ENCODE assay signal across 9 mouse cellular contexts in genomic region chr4:140835682-140836081, GRCm38 (mm10). TPM values are rescaled to one million over a fixed set of nuclear protein-coding genes. Genes with fewer than 3 reads are reported as not detected.
A peak's percentile ranks its signal among the peaks of the same experiment; 100 is the strongest.
DNase-seq lines count a peak whose midpoint lies in the region; ATAC-seq lines count a peak whose summit lies in the region.
"Had no signal": no experiment of that assay in that cellular context is flagged by ENCODE, and none has a peak within 500 bp of the region (broad histone marks: within the 10 kb centered on the region; RNA-seq: fewer than 3 reads in every experiment).

No protein-coding gene starts in this region.

- peak; percentile 70 to 77 for DNase-seq in spleen, postnatal 4 days (ENCODE audit: low spot score in 2 of 2)
- no peak for DNase-seq in spleen, postnatal 36 days (ENCODE audit: low spot score in 2 of 2)
- peak; percentile 67 for DNase-seq in embryo, embryonic 9.5 days (ENCODE audit: extremely low spot score)
- peak; percentile 43 for DNase-seq in lung, postnatal 36 days
- no peak for DNase-seq in cerebellum, postnatal 36 days
- DNase-seq in right cerebral cortex, adult 18-20 months = no peak
- no peak for DNase-seq in left cerebral cortex, postnatal 14 days (ENCODE audit: low spot score in 2 of 2)

- no peak overlapping the region for H3K9ac ChIP-seq in intestine, embryonic 16.5 days (ENCODE audit: low read depth, low read length)

- 6% methylated on average over 10 of the region's 10 CpGs for WGBS in intestine, embryonic 16.5 days

- intact Hi-C loops in left cerebral cortex, postnatal 14 days (cut with DNase I) = no loop called here

- no peak overlapping the region for H3K27ac ChIP-seq in intestine, embryonic 16.5 days (ENCODE audit: low read length)

- peak; percentile 70 for ATAC-seq in intestine, embryonic 16.5 days

- H3K9me3 ChIP-seq in intestine, embryonic 16.5 days (ENCODE audit: control insufficient read depth, low read length) = no peaks in the 10 kb centered on the region

- no peak overlapping the region; the same call in 1 of the 2 replicates for H3K4me2 ChIP-seq in intestine, embryonic 16.5 days (ENCODE audit: low read depth, low read length)

- H3K4me3 ChIP-seq in intestine, embryonic 16.5 days (ENCODE audit: low read length) = no peak overlapping the region

- no peaks in the 10 kb centered on the region for H3K36me3 ChIP-seq in intestine, embryonic 16.5 days (ENCODE audit: control insufficient read depth, insufficient read depth, low read length)

- peaks cover 9% of the 10 kb centered on the region; the same call in 1 of the 2 replicates for H3K4me1 ChIP-seq in intestine, embryonic 16.5 days (ENCODE audit: control insufficient read depth, insufficient read depth, low read length)

- 0 out of 2 replicates have a peak, but pooled peaks cover 2% of the 10 kb centered on the region for H3K27me3 ChIP-seq in intestine, embryonic 16.5 days (replicated peaks; ENCODE audit: control insufficient read depth, insufficient read depth, low read length)

RNA-seq across cellular contexts. Expression of gene Padi1, which starts 9.9 kb away (rescaled TPM):
- 0.28 and 0.43 TPM in 2 replicates for polyA plus RNA-seq in intestine, embryonic 16.5 days (2015; fragmentation: Nextera tagmentation; extraction: Ambion mirVana)
- not detected for total RNA-seq in left cerebral cortex, postnatal 14 days (2021)
- polyA plus RNA-seq: small intestine, adult 2 months had no signal

RNA-seq across cellular contexts. Expression of gene Padi3, which starts 25.2 kb away (rescaled TPM):
- polyA plus RNA-seq in intestine, embryonic 16.5 days (2015; fragmentation: Nextera tagmentation; extraction: Ambion mirVana) = 0.51 and 0.56 TPM in 2 replicates
- under 1 TPM in 1 of 2 experiments, not detected in 1; 0.11 TPM for total RNA-seq in left cerebral cortex, postnatal 14 days (2021)
- polyA plus RNA-seq: small intestine, adult 2 months had no signal

Comparison
In these comparisons a context has a peak if more than half of its experiments do, and no peak if none do; other contexts are left out.
1. DNase-seq: peak in spleen, postnatal 4 days (2 of 2), embryo, embryonic 9.5 days (single experiment) and lung, postnatal 36 days (single experiment); none in spleen, postnatal 36 days (0 of 2), cerebellum, postnatal 36 days (0 of 2), right cerebral cortex, adult 18-20 months (single experiment) and left cerebral cortex, postnatal 14 days (0 of 2).